Mouse (Mus musculus) CH12.LX (cell line): ENCODE measurements around the gene Lcn5. TPM values are rescaled to one million over a fixed set of nuclear protein-coding genes. Genes with fewer than 3 reads are reported as not detected.
A peak's percentile ranks its signal among the peaks of the same experiment; 100 is the strongest.

Source experiments
- DNase-seq: peaks from one replicate; pipeline ENCODE4 v3.0.0-alpha.2; 2013; ENCODE audit errors: extremely low read depth
- H3K27ac ChIP-seq: 2 replicates; pipeline ENCODE4 v1.5.1; 2012; ENCODE audit warnings: low read depth, mild to moderate bottlenecking, control low read depth, moderate library complexity; ENCODE audit not compliant: insufficient read depth
- H3K27me3 ChIP-seq: replicated peaks from 2 replicates; pipeline ENCODE3; 2012; ENCODE audit warnings: inconsistent platforms
- H3K36me3 ChIP-seq, 2 experiments: replicated peaks in 1 of 2; 2 replicates each; pipeline versions ENCODE3 to v1.6.1; 2012; ENCODE audit warnings: inconsistent platforms in 1 of 2, low read length in 1 of 2, mild to moderate bottlenecking in 1 of 2, mixed read lengths in 1 of 2, moderate library complexity in 1 of 2; ENCODE audit not compliant: control insufficient read depth in 1 of 2, insufficient read depth in 1 of 2
- H3K4me1 ChIP-seq, 2 experiments: 2 replicates each; pipeline ENCODE4 v1.6.1; 2012; ENCODE audit warnings: inconsistent platforms in 1 of 2, moderate library complexity in 1 of 2; ENCODE audit not compliant: insufficient read depth in 2 of 2, control insufficient read depth in 1 of 2
- H3K4me2 ChIP-seq: 2 replicates; pipeline ENCODE4 v1.6.1; 2012; ENCODE audit warnings: low read depth, mild to moderate bottlenecking, control low read depth; ENCODE audit not compliant: poor library complexity, insufficient read depth, severe bottlenecking
- H3K4me3 ChIP-seq, 3 experiments: fragments of 150-350 bp in 1 of 3; sonication (generic) in 1 of 3; replicated peaks in 1 of 3; 2 replicates each; pipeline versions ENCODE3 to v1.5.1; 2011 to 2012; ENCODE audit warnings: low read depth in 2 of 3, low read length in 2 of 3, mild to moderate bottlenecking in 2 of 3, moderate library complexity in 2 of 3, control low read depth in 1 of 3, improper control_type of control experiment in 1 of 3, inconsistent platforms in 1 of 3, mixed read lengths in 1 of 3; ENCODE audit not compliant: poor library complexity in 1 of 3
- H3K79me2 ChIP-seq: replicated peaks from 2 replicates; pipeline ENCODE4 v1.6.1; 2012; ENCODE audit warnings: mild to moderate bottlenecking, moderate library complexity; ENCODE audit not compliant: control insufficient read depth, poor library complexity, insufficient read depth, severe bottlenecking; ENCODE audit errors: extremely low read depth
- H3K9ac ChIP-seq: 2 replicates; pipeline ENCODE4 v1.6.1; 2012; ENCODE audit warnings: low read depth, mild to moderate bottlenecking, control low read depth, moderate library complexity; ENCODE audit not compliant: insufficient read depth
- H3K9me3 ChIP-seq: replicated peaks from 2 replicates; pipeline ENCODE3; 2012; ENCODE audit warnings: low read length, inconsistent platforms, mixed read lengths
- BHLHE40 ChIP-seq: IDR thresholded peaks from 2 replicates; pipeline ENCODE4 v1.6.1; 2011; ENCODE audit warnings: mild to moderate bottlenecking, low read depth, low read length, improper control_type of control experiment
- CHD1 ChIP-seq: IDR thresholded peaks from 2 replicates; pipeline ENCODE4 v1.6.1; 2012; ENCODE audit warnings: low read depth, low read length, improper control_type of control experiment, inconsistent platforms
- CTCF ChIP-seq, 2 experiments: IDR thresholded peaks in 1 of 2; conservative IDR thresholded peaks in 1 of 2; 2 replicates each; pipeline ENCODE4 v1.5.1; 2011 to 2012; ENCODE audit warnings: low read depth in 2 of 2, low read length in 2 of 2, improper control_type of control experiment in 1 of 2, inconsistent platforms in 1 of 2, mild to moderate bottlenecking in 1 of 2, moderate library complexity in 1 of 2
- E2F4 ChIP-seq: IDR thresholded peaks from 2 replicates; pipeline ENCODE4 v1.6.1; 2011; ENCODE audit warnings: low read depth, low read length, improper control_type of control experiment; ENCODE audit not compliant: insufficient replicate concordance
- ELF1 ChIP-seq: IDR thresholded peaks from 2 replicates; pipeline ENCODE4 v1.6.1; 2014; ENCODE audit warnings: low read depth, mild to moderate bottlenecking, inconsistent platforms, low read length, improper control_type of control experiment
- GABPA ChIP-seq: IDR thresholded peaks from 2 replicates; pipeline ENCODE4 v1.6.1; 2012; ENCODE audit warnings: low read depth, low read length, improper control_type of control experiment, inconsistent platforms; ENCODE audit not compliant: insufficient replicate concordance
- IRF4 ChIP-seq: IDR thresholded peaks from 2 replicates; pipeline ENCODE4 v1.6.1; 2014; ENCODE audit warnings: low read depth, mild to moderate bottlenecking, inconsistent platforms, low read length, improper control_type of control experiment
- MAX ChIP-seq: IDR thresholded peaks from 2 replicates; pipeline ENCODE4 v1.6.1; 2011; ENCODE audit warnings: low read length, improper control_type of control experiment
- MAZ ChIP-seq: IDR thresholded peaks from 2 replicates; pipeline ENCODE4 v1.6.1; 2012; ENCODE audit warnings: low read depth, mild to moderate bottlenecking, inconsistent platforms, low read length, improper control_type of control experiment, moderate library complexity
- MEF2A ChIP-seq: IDR thresholded peaks from 2 replicates; pipeline ENCODE4 v1.6.1; 2014; ENCODE audit warnings: low read depth, mild to moderate bottlenecking, inconsistent platforms, low read length, improper control_type of control experiment, borderline replicate concordance
- MYC ChIP-seq: IDR thresholded peaks from 2 replicates; pipeline ENCODE4 v1.6.1; 2011; ENCODE audit warnings: low read depth, mild to moderate bottlenecking, improper control_type of control experiment, low read length
- NELFE ChIP-seq: IDR thresholded peaks from 2 replicates; pipeline ENCODE4 v1.6.1; 2011; ENCODE audit warnings: low read depth, low read length, improper control_type of control experiment
- NRF1 ChIP-seq: IDR thresholded peaks from 2 replicates; pipeline ENCODE4 v1.6.1; 2014; ENCODE audit warnings: low read depth, mild to moderate bottlenecking, inconsistent platforms, low read length, improper control_type of control experiment, moderate library complexity
- POLR2A ChIP-seq: IDR thresholded peaks from 2 replicates; pipeline ENCODE4 v1.6.1; 2011; ENCODE audit warnings: low read depth, mild to moderate bottlenecking, improper control_type of control experiment, low read length
- POLR2AphosphoS2 ChIP-seq: IDR thresholded peaks from 2 replicates; pipeline ENCODE4 v1.6.1; 2011; ENCODE audit warnings: low read depth, low read length, improper control_type of control experiment
- RAD21 ChIP-seq: IDR thresholded peaks from 2 replicates; pipeline ENCODE4 v1.6.1; 2011; ENCODE audit warnings: low read depth, mild to moderate bottlenecking, low read length, improper control_type of control experiment, moderate library complexity
- SIN3A ChIP-seq: IDR thresholded peaks from 2 replicates; pipeline ENCODE4 v1.6.1; 2012; ENCODE audit warnings: low read length, improper control_type of control experiment, inconsistent platforms
- SMC3 ChIP-seq: IDR thresholded peaks from 2 replicates; pipeline ENCODE4 v1.6.1; 2011; ENCODE audit warnings: low read depth, low read length, improper control_type of control experiment
- TBP ChIP-seq: conservative IDR thresholded peaks from 2 replicates; pipeline ENCODE4 v1.6.1; 2011; ENCODE audit warnings: low read depth, low read length, improper control_type of control experiment
- TCF12 ChIP-seq: IDR thresholded peaks from 2 replicates; pipeline ENCODE4 v1.6.1; 2014; ENCODE audit warnings: low read depth, mild to moderate bottlenecking, inconsistent platforms, low read length, improper control_type of control experiment
- UBTF ChIP-seq: IDR thresholded peaks from 2 replicates; pipeline ENCODE4 v1.6.1; 2012; ENCODE audit warnings: low read depth, mild to moderate bottlenecking, inconsistent platforms, low read length, improper control_type of control experiment, moderate library complexity
- USF1 ChIP-seq: IDR thresholded peaks from 2 replicates; pipeline ENCODE4 v1.6.1; 2014; ENCODE audit warnings: low read depth, mild to moderate bottlenecking, inconsistent platforms, low read length, improper control_type of control experiment
- ZC3H11A ChIP-seq: IDR thresholded peaks from 2 replicates; pipeline ENCODE4 v1.6.1; 2012; ENCODE audit warnings: low read depth, mild to moderate bottlenecking, inconsistent platforms, low read length, improper control_type of control experiment
- ZMIZ1 ChIP-seq: IDR thresholded peaks from 2 replicates; pipeline ENCODE4 v1.6.1; 2012; ENCODE audit warnings: low read depth, mild to moderate bottlenecking, inconsistent platforms, low read length, improper control_type of control experiment
- dilution Hi-C: fragments of 300-500 bp; cut with MboI; formaldehyde crosslinking; loops from 2 replicates; pipeline ENCODE4 v1.14.3; 2020; ENCODE audit warnings: low sequenced_read_pairs; ENCODE audit not compliant: extremely low pct_unique_long_range_greater_than_20kb, extremely low pct_ligation_motif_present
- in situ Hi-C: fragments of 300-500 bp; cut with MboI; formaldehyde crosslinking; loops from 3 replicates; pipeline ENCODE4 v1.14.3; 2019; ENCODE audit warnings: low sequenced_read_pairs, low pct_ligation_motif_present, low pct_unique_long_range_greater_than_20kb, mixed read lengths
- polyA plus RNA-seq: library from polyadenylated mRNA; unstranded; fragments of >175 nt; gene quantifications from 2 replicates; pipeline ENCODE4 v1.2.1, GENCODE M21; 2012; ENCODE audit warnings: low read depth; ENCODE audit not compliant: insufficient read length
- total RNA-seq, 2 experiments: library from RNA; depleted of rRNA; stranded (reverse); fragments of 300-350 nt in 1 of 2; fragments of >200 nt in 1 of 2; gene quantifications; 2 replicates each; pipeline ENCODE4 v1.2.3; 2012 to 2014

The Lcn5 gene
- total and polyA plus RNA-seq, 3 experiments: not detected

GRCm38 (mm10) chr2:25621229-25622200 lies 36.2 kb upstream of the Lcn5 start, which contains the start of gene Tmem141:
Tmem141 (minus strand) TSS chr2:25622005.
- Histone ChIP-seq H3K27me3 (peaks cover 42% of the 10 kb centered on the region), H3K4me1 (peaks cover 0 to 10% of the 10 kb centered on the region in 2 experiments; a peak in 2 of 4 replicates), H3K27ac (no peak within 1 kb of the TSS), H3K4me2 (peak within 1 kb of the TSS; percentile 82), H3K79me2 (no peaks in the 10 kb centered on the region), H3K36me3 (peaks cover 0 to 3% of the 10 kb centered on the region in 2 experiments), H3K9ac (peak within 1 kb of the TSS; percentile 51; the same call in 1 of the 2 replicates), H3K9me3 (no peaks in the 10 kb centered on the region), H3K4me3 (peak within 1 kb of the TSS; percentile 52 to 60 (median 56))
- peak; percentile 80 for DNase-seq
- dilution Hi-C loops: no loop called here
- in situ Hi-C loops: no loop called here
- TF ChIP-seq NELFE: no peak
- TF ChIP-seq TCF12: peak; percentile 35; the same call in 1 of the 2 replicates
- peak; percentile 87 for TF ChIP-seq NRF1
- TF ChIP-seq CTCF (conservative IDR thresholded peaks at IDR 0.05 in 1 of 2, IDR thresholded peaks at IDR 0.05 in 1 of 2; ENCODE audit: low read depth in 2 of 2, low read length in 2 of 2): peak; percentile 69 to 74
- no peak for TF ChIP-seq MEF2A
- TF ChIP-seq SMC3: peak; percentile 54
- TF ChIP-seq IRF4: peak; percentile 27; the same call in 1 of the 2 replicates
- peak; percentile 56; the same call in 1 of the 2 replicates for TF ChIP-seq POLR2A
- peak; percentile 38 for TF ChIP-seq RAD21
- TF ChIP-seq ZC3H11A: no peak

- Histone ChIP-seq H3K4me3 (no peak overlapping the region), H3K27ac (no peak overlapping the region), H3K79me2 (no peaks in the 10 kb centered on the region), H3K4me1 (peaks cover 0 to 6% of the 10 kb centered on the region in 2 experiments; a peak in 2 of 4 replicates), H3K36me3 (no peaks in the 10 kb centered on the region), H3K9ac (no peak overlapping the region), H3K4me2 (no peak overlapping the region), H3K9me3 (no peaks in the 10 kb centered on the region), H3K27me3 (peaks cover 80% of the 10 kb centered on the region)
- TF ChIP-seq CHD1 (no peak), MAZ (no peak)
- in situ Hi-C loops: no loop called here
- dilution Hi-C loops: no loop called here
- no peak for DNase-seq
These were observed 31.8 kb upstream of the Lcn5 start for GRCm38 (mm10) chr2:25625986-25626385.

GRCm38 (mm10) chr2:25627811-25628210 lies 29.9 kb upstream of the Lcn5 start, which contains the start of gene Fcna:
Fcna (minus strand) TSS chr2:25628030.
- no peak for DNase-seq
- Histone ChIP-seq H3K27ac (no peak within 1 kb of the TSS), H3K9me3 (no peaks in the 10 kb centered on the region), H3K4me2 (no peak within 1 kb of the TSS)
- TF ChIP-seq MAX: no peak
- no peak for TF ChIP-seq RAD21
- no peak for TF ChIP-seq SIN3A
- TF ChIP-seq E2F4: no peak
- no peak for TF ChIP-seq USF1
- TF ChIP-seq ZMIZ1: no peak
- TF ChIP-seq MYC: no peak
- TF ChIP-seq CHD1: no peak
- TF ChIP-seq ELF1: no peak
- no peak for TF ChIP-seq UBTF
- no peak for TF ChIP-seq BHLHE40
- TF ChIP-seq MEF2A: no peak
- no peak for TF ChIP-seq GABPA
- TF ChIP-seq TBP: no peak
- TF ChIP-seq POLR2AphosphoS2: no peak
- TF ChIP-seq IRF4: no peak
- TF ChIP-seq, all 38 proteins: peak for 0
- Histone ChIP-seq H3K36me3 (no peaks in the 10 kb centered on the region), H3K27me3 (peaks cover 88% of the 10 kb centered on the region), H3K4me3 (no peak within 1 kb of the TSS), H3K79me2 (no peaks in the 10 kb centered on the region), H3K4me1 (no peaks in the 10 kb centered on the region), H3K9ac (no peak within 1 kb of the TSS)
- dilution Hi-C loops (no loop called here), in situ Hi-C loops (no loop called here)
